ENCODE assay signal across 11 mouse cellular contexts in the genomic region with DNA sequence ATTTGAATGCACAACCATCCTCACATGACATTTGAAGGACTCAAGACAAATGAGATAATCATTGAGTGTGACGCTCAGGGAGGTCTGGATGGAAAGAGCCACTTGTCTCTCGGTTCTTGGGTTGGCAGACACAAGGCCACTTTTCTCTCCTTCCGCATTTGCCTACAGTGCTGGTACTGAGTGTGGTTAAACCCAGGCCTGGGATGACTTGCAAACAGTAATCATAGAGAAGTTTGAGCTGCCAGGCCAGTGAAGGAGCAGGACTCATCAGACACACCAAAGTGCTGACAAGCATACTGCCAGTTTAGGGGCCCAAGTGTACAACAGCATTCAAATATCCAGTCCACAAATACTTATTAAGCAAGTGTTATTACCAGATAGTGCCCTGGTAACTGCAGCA.
DNase-seq lines count a peak whose midpoint lies in the region; ATAC-seq and TF ChIP-seq lines count a peak whose summit lies in the region.
"Had no signal": no experiment of that assay in that cellular context is flagged by ENCODE, and none has a peak within 500 bp of the region (broad histone marks: within the 10 kb centered on the region; RNA-seq: fewer than 3 reads in every experiment).

No protein-coding gene starts in this region.

- H3K4me1 ChIP-seq in forebrain, embryonic 13.5 days: peaks cover 27% of the 10 kb centered on the region
- peaks cover 13% of the 10 kb centered on the region; the same call in 1 of the 2 replicates for H3K4me1 ChIP-seq in forebrain, embryonic 14.5 days (ENCODE audit: control insufficient read depth, insufficient read depth, low read length)
- H3K4me1 ChIP-seq in lung, embryonic 14.5 days (ENCODE audit: insufficient read depth): peaks cover 22% of the 10 kb centered on the region
- H3K4me1 ChIP-seq in limb, embryonic 10.5 days: peaks cover 37% of the 10 kb centered on the region
- H3K4me1 ChIP-seq in stomach, embryonic 14.5 days (ENCODE audit: control insufficient read depth, insufficient read depth, low read length): peaks cover 40% of the 10 kb centered on the region

- H3K4me2 ChIP-seq in forebrain, embryonic 13.5 days: no peak overlapping the region
- H3K4me2 ChIP-seq in forebrain, embryonic 14.5 days (ENCODE audit: low read length): no peak overlapping the region
- no peak overlapping the region for H3K4me2 ChIP-seq in lung, embryonic 14.5 days
- no peak overlapping the region for H3K4me2 ChIP-seq in stomach, embryonic 14.5 days (replicated peaks; ENCODE audit: low read depth, low read length)
- H3K4me2 ChIP-seq: lung, embryonic 15.5 days had no signal

- 80% methylated on average over 3 of the region's 3 CpGs for WGBS in forebrain, embryonic 13.5 days
- 81% methylated on average over 3 of the region's 3 CpGs for WGBS in forebrain, embryonic 14.5 days
- 57% methylated on average over 3 of the region's 3 CpGs for WGBS in lung, embryonic 14.5 days
- WGBS in limb, embryonic 10.5 days: 76% methylated on average over 3 of the region's 3 CpGs
- 74% methylated on average over 3 of the region's 3 CpGs for WGBS in stomach, embryonic 14.5 days

- H3K27ac ChIP-seq in forebrain, embryonic 13.5 days: peak overlapping the region; percentile 80; the same call in 1 of the 2 replicates
- no peak overlapping the region for H3K27ac ChIP-seq in forebrain, embryonic 14.5 days (ENCODE audit: low read depth, low read length)
- H3K27ac ChIP-seq in lung, embryonic 14.5 days (ENCODE audit: low read depth): peak overlapping the region; percentile 78
- H3K27ac ChIP-seq in limb, embryonic 10.5 days: peak overlapping the region; percentile 79
- H3K27ac ChIP-seq in stomach, embryonic 14.5 days (ENCODE audit: low read length): peak overlapping the region; percentile 21; the same call in 1 of the 2 replicates

- no peak overlapping the region for H3K4me3 ChIP-seq in forebrain, embryonic 13.5 days
- no peak overlapping the region for H3K4me3 ChIP-seq in forebrain, embryonic 14.5 days (ENCODE audit: low read depth, low read length)
- no peak overlapping the region for H3K4me3 ChIP-seq in lung, embryonic 14.5 days (ENCODE audit: low read depth, low read length)
- H3K4me3 ChIP-seq in limb, embryonic 10.5 days: no peak overlapping the region
- H3K4me3 ChIP-seq in stomach, embryonic 14.5 days (ENCODE audit: low read depth, low read length): no peak overlapping the region
- H3K4me3 ChIP-seq: lung, embryonic 15.5 days had no signal

- no peaks in the 10 kb centered on the region for H3K27me3 ChIP-seq in forebrain, embryonic 13.5 days
- no peaks in the 10 kb centered on the region for H3K27me3 ChIP-seq in forebrain, embryonic 14.5 days (replicated peaks; ENCODE audit: control insufficient read depth, insufficient read depth, low read length)
- no peaks in the 10 kb centered on the region for H3K27me3 ChIP-seq in lung, embryonic 14.5 days (ENCODE audit: insufficient read depth, low read length)
- H3K27me3 ChIP-seq in limb, embryonic 10.5 days (ENCODE audit: low read depth, poor library complexity, severe bottlenecking): no peaks in the 10 kb centered on the region
- no peaks in the 10 kb centered on the region for H3K27me3 ChIP-seq in stomach, embryonic 14.5 days (ENCODE audit: control insufficient read depth, insufficient read depth, low read length)
- H3K27me3 ChIP-seq: lung, embryonic 15.5 days had no signal

- no peak overlapping the region for H3K9ac ChIP-seq in forebrain, embryonic 13.5 days
- no peak overlapping the region for H3K9ac ChIP-seq in forebrain, embryonic 14.5 days (ENCODE audit: low read length)
- no peak overlapping the region for H3K9ac ChIP-seq in lung, embryonic 14.5 days
- no peak overlapping the region for H3K9ac ChIP-seq in stomach, embryonic 14.5 days (replicated peaks; ENCODE audit: low read depth, low read length)
- H3K9ac ChIP-seq: lung, embryonic 15.5 days had no signal

- ATAC-seq in forebrain, embryonic 13.5 days: no peak
- no peak for ATAC-seq in forebrain, embryonic 14.5 days
- ATAC-seq in lung, embryonic 14.5 days (ENCODE audit: insufficient read depth): no peak
- no peak for ATAC-seq in stomach, embryonic 14.5 days (ENCODE audit: insufficient number of reproducible peaks, insufficient read depth, low FRiP score, low read depth)
- no peak for ATAC-seq in cerebellum, adult (ENCODE audit: insufficient number of reproducible peaks, low FRiP score, low TSS enrichment)

- peaks cover 6% of the 10 kb centered on the region; the same call in 1 of the 2 replicates for H3K36me3 ChIP-seq in forebrain, embryonic 13.5 days (ENCODE audit: poor library complexity, severe bottlenecking)
- H3K36me3 ChIP-seq in forebrain, embryonic 14.5 days (ENCODE audit: control insufficient read depth, insufficient read depth, low read length): 0 out of 2 replicates have a peak, but pooled peaks cover 3% of the 10 kb centered on the region
- peaks cover 9% of the 10 kb centered on the region; the same call in 1 of the 2 replicates for H3K36me3 ChIP-seq in lung, embryonic 14.5 days (ENCODE audit: insufficient read depth)
- H3K36me3 ChIP-seq in limb, embryonic 10.5 days: peaks cover 15% of the 10 kb centered on the region
- no peaks in the 10 kb centered on the region for H3K36me3 ChIP-seq in stomach, embryonic 14.5 days (ENCODE audit: control insufficient read depth, insufficient read depth, low read length)
- H3K36me3 ChIP-seq: lung, embryonic 15.5 days had no signal

- H3K9me3 ChIP-seq in forebrain, embryonic 13.5 days (replicated peaks): no peaks in the 10 kb centered on the region
- no peaks in the 10 kb centered on the region for H3K9me3 ChIP-seq in forebrain, embryonic 14.5 days (replicated peaks; ENCODE audit: control insufficient read depth, low read length)
- H3K9me3 ChIP-seq in lung, embryonic 14.5 days (ENCODE audit: low read depth, low read length): no peaks in the 10 kb centered on the region
- no peaks in the 10 kb centered on the region for H3K9me3 ChIP-seq in limb, embryonic 10.5 days (replicated peaks)
- H3K9me3 ChIP-seq in stomach, embryonic 14.5 days (ENCODE audit: control insufficient read depth, low read depth, low read length): no peaks in the 10 kb centered on the region
- H3K9me3 ChIP-seq: lung, embryonic 15.5 days had no signal

- no peak for DNase-seq in forebrain, embryonic 14.5 days (ENCODE audit: low spot score)
- DNase-seq in lung, embryonic 14.5 days: no peak
- DNase-seq in lung, postnatal 36 days: no peak
- DNase-seq in limb, embryonic 10.5 days (ENCODE audit: low spot score): no peak
- DNase-seq in right cerebral cortex, postnatal 36 days (ENCODE audit: low spot score in 2 of 2): no peak
- DNase-seq: gastrocnemius, postnatal 10 days; kidney, postnatal 4 days had no signal

- TF ChIP-seq CTCF in lung, embryonic 14.5 days (IDR thresholded peaks at IDR 0.05; ENCODE audit: low read depth): no peak
